Mouse (Mus musculus): ENCODE measurements around the gene Lamb3. TPM values are rescaled to one million over a fixed set of nuclear protein-coding genes. Genes with fewer than 3 reads are reported as not detected.

Gene Lamb3
- polyA plus RNA-seq, 1 experiment from 2014 or later: 0.59 TPM

GRCm38 (mm10) chr1:193382841-193383462 is 175.5 kb downstream of the Lamb3 start:
- Histone ChIP-seq H3K4me1 (peaks cover 39% of the 10 kb centered on the region), H3K4me3 (replicated peaks) (peak overlapping the region; percentile 15), H3K9ac (replicated peaks) (no peak overlapping the region), H3K27me3 (replicated peaks) (no peaks in the 10 kb centered on the region), H3K27ac (replicated peaks) (peak overlapping the region; percentile 6; the same call in 1 of the 2 replicates), H3K36me3 (no peaks in the 10 kb centered on the region), H3K9me3 (replicated peaks) (no peaks in the 10 kb centered on the region), H3K4me2 (peak overlapping the region; percentile 45)
- WGBS: 8% methylated on average over 8 of the region's 8 CpGs
- ATAC-seq (ENCODE audit: low FRiP score): peak; percentile 16; the same call in 1 of the 2 replicates

- Histone ChIP-seq H3K4me2 (no peak overlapping the region), H3K9me3 (replicated peaks) (no peaks in the 10 kb centered on the region), H3K27ac (replicated peaks) (peak overlapping the region; percentile 71), H3K27me3 (replicated peaks) (no peaks in the 10 kb centered on the region), H3K4me1 (peaks cover 54% of the 10 kb centered on the region), H3K9ac (replicated peaks) (no peak overlapping the region), H3K36me3 (no peaks in the 10 kb centered on the region), H3K4me3 (replicated peaks) (no peak overlapping the region)
- peak; percentile 50 for ATAC-seq (ENCODE audit: low FRiP score)
- WGBS: 0% methylated on average over 5 of the region's 5 CpGs
Observed at GRCm38 (mm10) chr1:193386136-193386535, 178.6 kb downstream of the Lamb3 start.

GRCm38 (mm10) chr1:193387241-193387640 is 179.7 kb downstream of the Lamb3 start:
- no peaks in the 10 kb centered on the region for H3K36me3 ChIP-seq
- H3K27ac ChIP-seq (replicated peaks): no peak overlapping the region
- no peak overlapping the region for H3K4me3 ChIP-seq (replicated peaks)
- no peak overlapping the region for H3K4me2 ChIP-seq
- no peak for ATAC-seq (ENCODE audit: low FRiP score)
- 43% methylated on average over 2 of the region's 2 CpGs for WGBS
- H3K9ac ChIP-seq (replicated peaks): no peak overlapping the region
- H3K27me3 ChIP-seq (replicated peaks): no peaks in the 10 kb centered on the region
- peaks cover 47% of the 10 kb centered on the region for H3K4me1 ChIP-seq
- H3K9me3 ChIP-seq (replicated peaks): no peaks in the 10 kb centered on the region

DNA sequence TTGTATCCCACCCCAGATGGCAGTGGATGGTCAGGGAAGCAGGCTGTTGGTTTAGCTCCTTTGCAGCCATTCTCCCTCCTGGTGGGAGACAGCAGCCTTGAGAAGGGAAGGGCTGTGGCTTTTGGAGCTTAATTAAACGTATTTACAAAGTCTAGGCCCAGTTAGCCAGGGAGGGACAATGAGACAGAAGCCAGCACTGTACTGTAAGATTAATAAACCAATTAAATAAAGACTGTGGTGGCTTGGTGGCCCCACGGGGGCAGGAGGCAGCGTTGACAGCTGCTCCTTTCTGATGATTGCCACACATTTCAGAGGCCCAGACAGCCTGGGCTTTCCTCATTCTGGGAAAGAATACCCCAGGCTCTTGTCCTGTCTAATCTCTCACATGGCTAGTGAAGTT is 182.0 kb downstream of the Lamb3 start:
- H3K4me3 ChIP-seq (replicated peaks): no peak overlapping the region
- H3K27ac ChIP-seq (replicated peaks): no peak overlapping the region
- H3K27me3 ChIP-seq (replicated peaks): no peaks in the 10 kb centered on the region
- H3K9me3 ChIP-seq (replicated peaks): no peaks in the 10 kb centered on the region
- WGBS: 12% methylated on average over 3 of the region's 3 CpGs
- H3K36me3 ChIP-seq: no peaks in the 10 kb centered on the region
- no peak overlapping the region for H3K4me2 ChIP-seq
- ATAC-seq (ENCODE audit: low FRiP score): no peak
- H3K4me1 ChIP-seq: peaks cover 35% of the 10 kb centered on the region
- no peak overlapping the region for H3K9ac ChIP-seq (replicated peaks)

DNA sequence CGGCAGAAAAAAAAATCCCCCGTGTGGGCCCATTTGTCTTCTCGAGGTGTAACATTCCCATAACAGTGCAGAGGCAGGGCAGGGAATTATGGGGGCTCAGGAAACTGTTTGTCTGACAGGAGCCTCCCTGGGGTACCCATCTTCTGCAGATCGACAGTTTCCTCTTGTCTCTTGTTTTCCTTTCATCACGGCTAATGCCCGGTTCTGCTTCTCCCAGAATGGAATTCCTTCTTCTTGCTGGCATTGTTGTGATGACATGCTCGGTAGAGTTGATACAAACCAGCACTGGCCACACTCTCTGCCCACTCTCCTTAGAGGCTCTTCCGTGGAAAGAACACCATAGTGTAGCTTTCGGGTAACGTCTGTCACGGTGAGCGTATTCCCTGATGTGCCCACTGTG is 182.5 kb downstream of the Lamb3 start:
- WGBS: 44% methylated on average over 12 of the region's 12 CpGs
- ATAC-seq (ENCODE audit: low FRiP score): no peak
- H3K9me3 ChIP-seq (replicated peaks): no peaks in the 10 kb centered on the region
- H3K27ac ChIP-seq (replicated peaks): no peak overlapping the region
- no peak overlapping the region for H3K4me3 ChIP-seq (replicated peaks)
- H3K4me2 ChIP-seq: no peak overlapping the region
- no peaks in the 10 kb centered on the region for H3K36me3 ChIP-seq
- H3K27me3 ChIP-seq (replicated peaks): no peaks in the 10 kb centered on the region
- peaks cover 35% of the 10 kb centered on the region for H3K4me1 ChIP-seq
- H3K9ac ChIP-seq (replicated peaks): no peak overlapping the region

GRCm38 (mm10) chr1:193392266-193392665 is 184.8 kb downstream of the Lamb3 start:
- no peak for ATAC-seq (ENCODE audit: low FRiP score)
- Histone ChIP-seq H3K4me3 (replicated peaks) (no peak overlapping the region), H3K9ac (replicated peaks) (no peak overlapping the region), H3K27ac (replicated peaks) (no peak overlapping the region), H3K36me3 (no peaks in the 10 kb centered on the region), H3K4me2 (no peak overlapping the region), H3K9me3 (replicated peaks) (no peaks in the 10 kb centered on the region), H3K27me3 (replicated peaks) (no peaks in the 10 kb centered on the region), H3K4me1 (peaks cover 17% of the 10 kb centered on the region)
- WGBS: 83% methylated on average over 3 of the region's 3 CpGs

Other genes starting within 250 kb of the Lamb3 start
- 5.1 and 5.6 TPM in 2 replicates for gene Syt14, start 171.9 kb upstream of the Lamb3 start, polyA plus RNA-seq (2015; fragmentation: Nextera tagmentation; extraction: Ambion mirVana)
- gene Diexf, start 77.4 kb upstream of the Lamb3 start, polyA plus RNA-seq (2015; fragmentation: Nextera tagmentation; extraction: Ambion mirVana): 7.8 TPM in 2 replicates
- 0.70 and 6.3 TPM in 2 replicates for gene Irf6, start 54.6 kb upstream of the Lamb3 start, polyA plus RNA-seq (2015; fragmentation: Nextera tagmentation; extraction: Ambion mirVana)
- 9.7 and 11.8 TPM in 2 replicates for gene A130010J15Rik, start 39.7 kb upstream of the Lamb3 start, polyA plus RNA-seq (2015; fragmentation: Nextera tagmentation; extraction: Ambion mirVana)
- 3.8 and 15.9 TPM in 2 replicates for gene Traf3ip3, start 6.0 kb upstream of the Lamb3 start, polyA plus RNA-seq (2015; fragmentation: Nextera tagmentation; extraction: Ambion mirVana)
- gene Hsd11b1, start 56.4 kb downstream of the Lamb3 start, polyA plus RNA-seq (2015; fragmentation: Nextera tagmentation; extraction: Ambion mirVana): 0.36 and 2.8 TPM in 2 replicates
- gene G0s2, start 65.5 kb downstream of the Lamb3 start, polyA plus RNA-seq (2015; fragmentation: Nextera tagmentation; extraction: Ambion mirVana): 9.9 and 14.1 TPM in 2 replicates
- gene Camk1g, start 162.6 kb downstream of the Lamb3 start, polyA plus RNA-seq (2015; fragmentation: Nextera tagmentation; extraction: Ambion mirVana): 40.8 and 49.5 TPM in 2 replicates